Mouse (Mus musculus) lung, embryonic 15.5 days (tissue): Measurements from ENCODE around the gene Ttf2. TPM values are rescaled to one million over a fixed set of nuclear protein-coding genes. Genes with fewer than 3 reads are reported as not detected.

Experiments used
- ATAC-seq: fragments of 200-750 bp; cut with Nextera tagmentation; 2 replicates; pipeline ENCODE4 v1.8.0; 2017; ENCODE audit warnings: moderate number of reproducible peaks, borderline replicate concordance; ENCODE audit not compliant: low FRiP score, low TSS enrichment; ENCODE audit errors: extremely low read depth
- H3K27ac ChIP-seq: fragments of 300-500 bp; sonication (generic); 2 replicates; pipeline ENCODE4 v1.5.1; 2015; ENCODE audit warnings: moderate library complexity, mild to moderate bottlenecking, inconsistent platforms
- H3K27me3 ChIP-seq: fragments of 300-500 bp; sonication (generic); 2 replicates; pipeline ENCODE4 v1.6.1; 2015; ENCODE audit warnings: inconsistent platforms
- H3K36me3 ChIP-seq: fragments of 300-500 bp; sonication (generic); 2 replicates; pipeline ENCODE4 v1.6.1; 2015; ENCODE audit warnings: inconsistent platforms
- H3K4me1 ChIP-seq: fragments of 300-500 bp; sonication (generic); 2 replicates; pipeline ENCODE4 v1.6.1; 2015; ENCODE audit warnings: inconsistent platforms
- H3K4me2 ChIP-seq: fragments of 300-500 bp; sonication (generic); 2 replicates; pipeline ENCODE4 v1.6.1; 2015; ENCODE audit warnings: inconsistent platforms, mild to moderate bottlenecking, moderate library complexity
- H3K4me3 ChIP-seq: fragments of 300-500 bp; sonication (generic); 2 replicates; pipeline ENCODE4 v1.5.1; 2015; ENCODE audit warnings: mild to moderate bottlenecking, inconsistent platforms
- H3K9ac ChIP-seq: fragments of 300-500 bp; sonication (generic); 2 replicates; pipeline ENCODE4 v1.6.1; 2015; ENCODE audit warnings: inconsistent platforms
- H3K9me3 ChIP-seq: fragments of 300-500 bp; sonication (generic); 2 replicates; pipeline ENCODE4 v1.6.1; 2016; ENCODE audit warnings: inconsistent platforms
- WGBS: fragments of 180-500 bp; shearing (Covaris S2); methylation state at CpG from one replicate; pipeline ENCODE4 v1.1.7; 2015; 5-methylcytosine and 5-hydroxymethylcytosine counted together
- polyA plus RNA-seq: library from polyadenylated mRNA; unstranded; fragments of >200 nt; fragmentation: Nextera tagmentation; extraction: Ambion mirVana; gene quantifications from 2 replicates; pipeline ENCODE4 v1.2.1, GENCODE M21; 2015

The Ttf2 gene
- 20.8 and 21.2 TPM in 2 replicates for polyA plus RNA-seq

DNA sequence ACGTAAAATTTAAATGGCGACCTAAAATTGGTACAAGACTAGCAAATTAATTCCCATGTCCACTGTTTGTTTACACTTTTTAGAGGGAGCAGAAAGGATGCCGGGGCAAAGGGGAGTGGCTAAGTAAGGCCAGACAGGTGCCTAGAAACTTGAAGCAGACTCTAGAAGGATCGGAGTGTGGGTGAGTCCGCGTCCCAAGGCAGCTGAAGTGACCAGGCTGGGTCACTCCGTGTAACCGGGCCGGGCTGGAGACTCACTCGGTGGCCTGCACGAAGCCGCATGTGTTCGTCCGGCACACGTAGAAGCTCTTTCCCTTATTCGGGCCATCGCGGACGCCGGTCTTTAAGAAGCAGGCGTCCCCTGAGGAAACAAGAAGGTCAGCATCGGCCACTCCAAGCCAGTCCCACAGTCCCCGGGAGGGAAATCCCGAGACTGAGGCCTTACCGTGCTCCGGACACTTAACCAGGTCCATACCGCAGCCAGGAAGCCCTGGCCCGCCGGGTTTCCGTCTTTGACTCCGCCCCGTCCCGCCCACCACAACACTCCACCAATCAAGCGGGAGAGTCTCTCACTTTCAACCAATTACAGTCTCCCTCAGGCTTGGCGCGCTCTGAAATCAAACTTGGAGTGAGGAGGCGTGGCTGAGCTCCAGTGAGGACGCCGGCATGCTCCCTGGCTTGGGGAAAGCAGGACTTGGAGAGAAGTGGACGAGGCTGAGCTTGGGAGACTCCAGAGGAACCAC, at the start of gene Ttf2:
Gene Ttf2 (minus strand): TSS at position 488 of the 742 bp plus-strand sequence.
- H3K27me3 ChIP-seq: no peaks in the 10 kb centered on the region
- H3K9me3 ChIP-seq: no peaks in the 10 kb centered on the region
- H3K4me2 ChIP-seq: peak within 1 kb of the TSS; percentile 71
- peak within 1 kb of the TSS; percentile 75 for H3K9ac ChIP-seq
- peak; percentile 99 for ATAC-seq
- WGBS: under 1% methylated on average over 40 of the region's 40 CpGs
- H3K4me1 ChIP-seq: peaks cover 11% of the 10 kb centered on the region
- peaks cover 15% of the 10 kb centered on the region for H3K36me3 ChIP-seq
- peak within 1 kb of the TSS; percentile 87 for H3K4me3 ChIP-seq
- H3K27ac ChIP-seq: peak within 1 kb of the TSS; percentile 60

DNA sequence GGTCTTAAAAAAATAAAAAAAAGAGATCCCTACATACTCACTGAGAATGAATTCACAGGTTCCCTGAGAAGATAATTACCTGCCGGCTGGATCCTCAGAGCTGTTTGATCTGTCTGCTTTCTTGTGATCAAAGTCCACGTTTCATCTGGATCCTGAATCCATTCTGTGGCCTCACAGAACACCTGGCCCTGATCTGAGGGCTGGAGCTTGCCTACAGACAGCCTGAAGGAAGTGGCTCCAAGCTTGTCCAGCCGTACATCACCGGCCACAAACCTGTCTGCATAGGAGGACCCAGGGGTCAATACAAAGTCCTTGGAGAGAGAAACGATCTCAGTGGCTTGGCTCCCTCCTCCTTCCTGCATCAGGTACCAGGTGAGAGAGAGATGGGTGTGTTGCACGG, 49.0 kb upstream of the Ttf2 start:
- Histone ChIP-seq H3K4me2 (no peak overlapping the region), H3K4me3 (no peak overlapping the region), H3K9me3 (no peaks in the 10 kb centered on the region), H3K4me1 (peaks cover 7% of the 10 kb centered on the region), H3K27me3 (no peaks in the 10 kb centered on the region), H3K9ac (no peak overlapping the region), H3K27ac (no peak overlapping the region), H3K36me3 (no peaks in the 10 kb centered on the region)
- 73% methylated on average over 6 of the region's 6 CpGs for WGBS
- ATAC-seq: no peak

DNA sequence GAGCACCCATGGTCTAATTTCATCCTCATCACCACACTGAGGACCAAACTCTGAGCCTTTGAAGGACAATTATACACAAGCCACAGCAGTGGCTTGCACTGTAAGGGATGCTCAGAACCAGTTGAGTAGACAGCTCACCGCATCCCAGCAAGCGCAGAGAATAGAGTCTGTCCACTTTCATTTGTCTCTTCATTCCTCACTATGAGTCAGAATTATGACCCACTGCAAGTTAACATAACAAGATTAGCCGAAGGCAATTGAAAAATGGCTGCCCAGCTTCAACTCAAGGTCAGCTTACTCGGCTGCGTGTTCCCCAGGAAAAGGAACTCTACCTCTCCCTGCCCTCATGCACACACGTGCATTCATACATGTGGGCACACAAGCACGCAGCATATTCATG, 46.6 kb upstream of the Ttf2 start:
- Histone ChIP-seq H3K27me3 (no peaks in the 10 kb centered on the region), H3K4me3 (no peak overlapping the region), H3K9me3 (no peaks in the 10 kb centered on the region), H3K36me3 (no peaks in the 10 kb centered on the region), H3K9ac (no peak overlapping the region), H3K4me1 (peaks cover 19% of the 10 kb centered on the region), H3K4me2 (no peak overlapping the region), H3K27ac (no peak overlapping the region)
- ATAC-seq: no peak
- 85% methylated on average over 7 of the region's 7 CpGs for WGBS

DNA sequence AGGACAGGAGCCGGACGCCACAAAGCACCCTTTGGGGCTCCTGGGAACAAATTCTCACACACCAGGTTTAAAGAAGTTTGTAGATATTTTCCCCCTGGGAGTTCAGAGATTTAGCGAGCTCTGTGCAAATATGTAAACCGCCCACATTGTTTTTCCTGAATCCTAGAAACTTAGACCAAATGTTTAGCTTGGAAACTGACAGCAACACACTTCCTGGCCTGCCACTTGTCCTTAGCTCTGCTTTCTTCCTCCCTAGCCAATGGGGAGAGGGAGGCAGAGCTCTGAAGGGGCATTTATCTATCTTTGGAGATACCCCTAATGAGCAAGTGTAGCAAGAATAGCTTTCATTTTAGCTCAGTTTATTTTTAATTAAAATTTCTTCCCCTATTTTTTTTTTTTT, 45.8 kb upstream of the Ttf2 start:
- Histone ChIP-seq H3K36me3 (no peaks in the 10 kb centered on the region), H3K4me1 (peaks cover 19% of the 10 kb centered on the region), H3K27ac (peak overlapping the region; percentile 9; the same call in 1 of the 2 replicates), H3K4me2 (no peak overlapping the region), H3K4me3 (no peak overlapping the region), H3K27me3 (no peaks in the 10 kb centered on the region), H3K9ac (no peak overlapping the region), H3K9me3 (no peaks in the 10 kb centered on the region)
- WGBS: 26% methylated on average over 4 of the region's 4 CpGs
- ATAC-seq: no peak

DNA sequence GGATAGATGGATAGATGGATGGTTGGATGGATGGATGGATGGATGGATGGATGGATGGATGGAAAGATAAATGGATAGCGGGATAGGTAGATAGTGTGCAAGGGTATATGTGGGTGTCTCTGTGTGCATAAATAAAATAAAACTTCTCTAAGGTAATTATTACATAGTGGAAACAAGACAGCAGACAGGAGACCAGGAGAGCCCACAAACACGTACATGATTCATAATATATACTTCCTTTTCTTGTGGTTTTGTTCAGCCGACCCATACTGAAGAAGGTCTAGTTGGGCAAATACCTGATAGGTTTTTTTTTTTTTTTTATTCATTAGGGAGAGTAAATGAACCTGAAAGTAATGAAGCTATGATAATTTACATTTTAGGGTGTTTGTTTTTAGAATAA, 44.1 kb upstream of the Ttf2 start:
- no peaks in the 10 kb centered on the region for H3K27me3 ChIP-seq
- H3K9me3 ChIP-seq: no peaks in the 10 kb centered on the region
- H3K27ac ChIP-seq: no peak overlapping the region
- H3K4me3 ChIP-seq: no peak overlapping the region
- H3K9ac ChIP-seq: no peak overlapping the region
- peaks cover 19% of the 10 kb centered on the region for H3K4me1 ChIP-seq
- no peaks in the 10 kb centered on the region for H3K36me3 ChIP-seq
- no peak overlapping the region for H3K4me2 ChIP-seq
- ATAC-seq: no peak
- WGBS: 86% methylated on average over 3 of the region's 3 CpGs

DNA sequence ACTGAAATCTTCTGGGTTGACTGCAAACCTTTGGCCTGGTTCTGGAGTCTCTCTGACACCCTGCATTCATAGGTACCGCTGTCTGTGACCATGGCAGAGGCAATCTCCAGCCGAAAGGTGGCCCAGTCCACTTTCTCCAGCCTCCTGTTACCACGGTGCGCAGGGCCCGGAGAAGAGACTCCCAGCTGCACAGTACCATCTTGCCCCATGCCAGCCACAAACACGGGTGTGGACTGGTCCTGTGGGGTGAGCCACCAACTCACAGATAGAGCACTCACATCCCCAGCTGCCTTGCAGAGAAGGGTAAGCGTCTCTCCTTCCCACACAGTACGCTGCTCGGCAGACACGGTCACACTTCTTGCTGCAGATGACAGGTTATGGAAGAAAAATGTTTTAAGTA, 43.5 kb upstream of the Ttf2 start:
- Histone ChIP-seq H3K9ac (no peak overlapping the region; the same call in 1 of the 2 replicates), H3K4me2 (no peak overlapping the region), H3K4me1 (peaks cover 19% of the 10 kb centered on the region), H3K9me3 (no peaks in the 10 kb centered on the region), H3K27ac (no peak overlapping the region), H3K36me3 (no peaks in the 10 kb centered on the region), H3K4me3 (no peak overlapping the region), H3K27me3 (no peaks in the 10 kb centered on the region)
- no peak for ATAC-seq
- WGBS: 84% methylated on average over 10 of the region's 10 CpGs

DNA sequence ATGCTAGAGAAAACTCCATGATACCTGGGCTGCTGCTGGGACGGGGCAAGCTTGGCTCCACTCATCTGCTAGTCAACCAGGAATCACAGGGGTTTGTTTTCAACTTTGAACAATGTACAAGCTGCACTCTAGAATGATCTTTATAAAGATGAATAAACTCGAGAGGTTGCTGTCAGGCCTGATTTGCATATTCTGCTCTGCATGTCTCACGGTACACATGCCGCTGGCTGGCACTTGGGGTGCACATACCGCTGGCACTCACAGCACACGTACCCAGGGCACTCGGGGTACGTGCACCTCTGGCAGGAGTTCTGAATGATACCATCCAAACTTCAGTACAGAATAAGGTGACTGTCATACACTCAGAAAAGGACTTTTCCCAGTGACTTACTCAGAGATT, 43.1 kb upstream of the Ttf2 start:
- no peak overlapping the region for H3K4me2 ChIP-seq
- no peak overlapping the region for H3K9ac ChIP-seq
- no peak overlapping the region for H3K4me3 ChIP-seq
- H3K27ac ChIP-seq: no peak overlapping the region
- H3K27me3 ChIP-seq: no peaks in the 10 kb centered on the region
- H3K4me1 ChIP-seq: peaks cover 19% of the 10 kb centered on the region
- ATAC-seq: no peak
- WGBS: 80% methylated on average over 8 of the region's 8 CpGs
- H3K36me3 ChIP-seq: no peaks in the 10 kb centered on the region
- H3K9me3 ChIP-seq: no peaks in the 10 kb centered on the region

DNA sequence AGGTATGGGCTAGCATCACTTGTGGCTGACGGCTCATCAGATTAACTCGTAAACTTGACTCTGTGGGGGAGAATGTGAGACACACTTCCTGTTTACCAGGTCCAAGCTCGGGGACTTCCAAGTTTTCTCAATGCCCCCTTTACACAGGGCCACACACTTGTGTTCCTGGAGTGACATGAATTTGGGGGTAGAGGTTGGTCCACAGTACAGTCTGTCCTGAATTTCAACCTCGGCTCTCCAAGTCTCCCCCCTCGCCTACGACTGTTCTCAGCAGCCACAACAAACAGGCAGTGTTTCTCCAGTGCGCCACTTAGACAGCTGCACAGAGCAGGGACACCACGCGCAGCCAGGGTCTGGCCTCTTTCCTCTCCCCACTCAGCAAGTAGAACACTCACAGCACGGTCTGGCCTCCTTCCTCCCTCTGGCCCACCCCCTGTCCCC, 42.7 kb upstream of the Ttf2 start:
- H3K36me3 ChIP-seq: no peaks in the 10 kb centered on the region
- H3K27me3 ChIP-seq: no peaks in the 10 kb centered on the region
- H3K9me3 ChIP-seq: no peaks in the 10 kb centered on the region
- WGBS: 40% methylated on average over 10 of the region's 10 CpGs
- peak; percentile 59 for ATAC-seq
- no peak overlapping the region for H3K9ac ChIP-seq
- H3K4me1 ChIP-seq: peaks cover 23% of the 10 kb centered on the region
- H3K27ac ChIP-seq: no peak overlapping the region
- no peak overlapping the region for H3K4me3 ChIP-seq
- H3K4me2 ChIP-seq: no peak overlapping the region

DNA sequence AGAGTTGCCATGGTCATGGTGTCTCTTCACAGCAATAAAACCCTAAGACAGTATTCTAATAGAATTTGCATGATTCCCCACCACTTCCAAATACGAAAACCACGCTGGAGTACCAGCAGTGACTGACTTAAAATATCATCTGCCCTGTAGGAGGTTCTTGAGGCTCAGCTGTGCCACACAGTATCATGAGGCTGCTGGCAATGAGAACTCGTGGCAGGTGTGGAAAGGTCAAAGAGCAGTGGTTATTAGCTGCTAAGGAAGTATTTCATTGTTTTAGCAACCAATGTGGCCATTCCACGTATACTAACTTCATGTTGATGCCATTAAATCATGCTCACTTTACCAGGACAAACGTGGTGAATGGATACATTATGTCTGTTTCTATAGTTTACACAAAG, 41.7 kb upstream of the Ttf2 start:
- Histone ChIP-seq H3K9me3 (no peaks in the 10 kb centered on the region), H3K4me1 (peaks cover 23% of the 10 kb centered on the region), H3K4me3 (no peak overlapping the region), H3K36me3 (no peaks in the 10 kb centered on the region), H3K27me3 (no peaks in the 10 kb centered on the region), H3K9ac (no peak overlapping the region), H3K4me2 (no peak overlapping the region), H3K27ac (no peak overlapping the region)
- WGBS: 54% methylated on average over 5 of the region's 5 CpGs
- no peak for ATAC-seq

DNA sequence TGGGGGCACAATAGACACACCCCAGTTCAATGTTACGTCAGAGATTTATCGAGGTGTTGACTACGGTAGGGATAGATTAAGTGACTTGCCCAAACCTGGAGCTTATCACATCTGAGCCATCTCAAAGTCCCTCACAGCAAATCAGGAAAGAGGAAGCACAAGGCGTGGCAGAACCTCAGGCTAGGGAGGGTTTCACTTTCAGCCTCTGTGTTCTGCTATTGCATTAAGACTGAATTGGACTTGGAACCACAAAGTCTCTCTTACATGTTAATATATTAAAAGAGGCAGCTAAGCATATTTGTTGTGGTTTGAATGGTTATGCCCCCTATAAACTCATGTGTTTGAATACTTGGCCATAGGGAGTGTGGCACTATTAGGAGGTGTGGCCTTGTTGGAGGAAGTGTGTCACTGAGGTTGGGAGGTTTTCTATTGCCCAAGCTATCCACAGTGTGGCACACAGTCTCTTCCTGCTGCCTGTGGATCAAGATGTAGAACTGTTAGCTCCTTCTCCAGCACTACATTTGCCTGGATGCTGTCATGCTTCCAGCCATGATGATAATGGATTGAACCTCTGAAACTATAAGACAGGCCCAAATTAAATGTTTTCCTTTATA, 41.2 kb upstream of the Ttf2 start:
- WGBS: 82% methylated on average over 4 of the region's 4 CpGs
- Histone ChIP-seq H3K9ac (no peak overlapping the region), H3K27ac (no peak overlapping the region), H3K4me2 (no peak overlapping the region), H3K36me3 (no peaks in the 10 kb centered on the region), H3K4me1 (peaks cover 27% of the 10 kb centered on the region), H3K27me3 (no peaks in the 10 kb centered on the region), H3K4me3 (no peak overlapping the region), H3K9me3 (no peaks in the 10 kb centered on the region)
- ATAC-seq: no peak

DNA sequence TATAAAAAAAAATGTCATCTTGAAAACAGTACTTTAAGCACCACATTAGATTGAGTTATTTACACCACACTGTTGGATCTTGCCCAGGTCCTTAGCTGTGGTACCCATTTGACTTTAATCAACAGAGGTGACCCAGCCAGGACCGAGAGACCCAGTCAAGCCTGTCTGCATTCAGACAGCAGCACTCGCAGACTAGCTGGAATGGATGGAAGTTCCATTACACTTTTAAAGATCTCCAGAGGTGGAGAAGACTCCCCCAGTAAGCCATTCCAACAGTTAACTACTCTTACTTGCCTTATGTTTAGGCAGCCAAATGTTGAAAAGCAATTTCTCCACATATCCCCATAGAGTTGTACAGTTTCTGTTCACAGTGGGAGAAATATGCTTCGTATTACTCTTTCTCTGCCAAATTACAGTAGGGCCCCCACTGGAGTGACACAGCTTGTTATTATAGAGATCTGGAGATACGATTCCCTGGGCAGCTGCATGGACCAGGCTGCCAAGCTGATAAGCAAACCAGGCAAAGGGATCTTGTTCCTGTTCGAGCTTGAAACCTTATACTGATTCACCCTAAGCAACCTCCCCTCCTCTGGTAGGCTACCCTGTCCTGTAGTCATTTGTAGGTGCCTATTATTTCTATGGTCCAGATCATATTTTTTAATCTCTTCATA, 37.8 kb upstream of the Ttf2 start:
- Histone ChIP-seq H3K4me2 (no peak overlapping the region), H3K9ac (no peak overlapping the region), H3K4me1 (peaks cover 14% of the 10 kb centered on the region), H3K27me3 (no peaks in the 10 kb centered on the region), H3K4me3 (no peak overlapping the region), H3K9me3 (no peaks in the 10 kb centered on the region), H3K27ac (no peak overlapping the region), H3K36me3 (no peaks in the 10 kb centered on the region)
- WGBS: 55% methylated on average over 5 of the region's 5 CpGs
- no peak for ATAC-seq

DNA sequence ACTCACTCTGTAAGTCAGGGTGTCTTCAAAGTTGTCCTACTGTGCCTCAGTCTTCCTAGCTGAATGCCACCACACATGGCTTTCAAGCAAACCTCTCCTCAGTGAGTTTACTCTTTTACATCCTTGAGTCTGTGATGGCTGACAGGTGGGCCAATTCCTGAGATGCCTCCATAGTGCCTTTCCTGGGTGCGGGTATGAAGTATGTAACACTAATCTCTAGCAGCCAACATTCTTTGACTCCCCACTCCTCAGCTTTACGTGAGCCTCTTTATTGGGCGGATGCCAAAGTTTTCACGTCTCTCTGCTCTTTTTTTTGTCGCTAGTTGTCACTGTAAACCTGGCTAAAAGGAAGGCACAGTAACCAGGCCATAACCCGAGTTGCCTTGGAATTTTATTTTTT, 35.9 kb upstream of the Ttf2 start:
- ATAC-seq: no peak
- peaks cover 7% of the 10 kb centered on the region; the same call in 1 of the 2 replicates for H3K4me1 ChIP-seq
- no peak overlapping the region for H3K27ac ChIP-seq
- H3K36me3 ChIP-seq: no peaks in the 10 kb centered on the region
- H3K9ac ChIP-seq: no peak overlapping the region
- H3K4me3 ChIP-seq: no peak overlapping the region
- H3K27me3 ChIP-seq: no peaks in the 10 kb centered on the region
- H3K9me3 ChIP-seq: no peaks in the 10 kb centered on the region
- no peak overlapping the region for H3K4me2 ChIP-seq
- 48% methylated on average over 6 of the region's 6 CpGs for WGBS
